Mouse (Mus musculus) G1E (cell line): ENCODE measurements around the gene Gm21985. TPM values are rescaled to one million over a fixed set of nuclear protein-coding genes. Genes with fewer than 3 reads are reported as not detected.

Experiments
- ATAC-seq: 2 replicates; pipeline ENCODE4 v1.8.0; 2016; ENCODE audit warnings: mild to moderate bottlenecking; ENCODE audit not compliant: insufficient number of reproducible peaks, poor library complexity, low FRiP score, severe bottlenecking; ENCODE audit errors: extremely low read depth
- DNase-seq: peaks from one replicate; pipeline ENCODE4 v3.0.0; 2012; ENCODE audit warnings: low spot score
- H3K27me3 ChIP-seq: 2 replicates; pipeline ENCODE4 v1.6.1; 2012; ENCODE audit warnings: mild to moderate bottlenecking, low read length, inconsistent platforms; ENCODE audit not compliant: insufficient read depth
- H3K36me3 ChIP-seq: replicated peaks from 2 replicates; pipeline ENCODE3; 2012; ENCODE audit warnings: mild to moderate bottlenecking, inconsistent platforms
- H3K4me1 ChIP-seq: 2 replicates; pipeline ENCODE4 v1.6.1; 2012; ENCODE audit warnings: low read depth, low read length, inconsistent platforms, mixed read lengths; ENCODE audit not compliant: insufficient read depth
- H3K4me3 ChIP-seq: 2 replicates; pipeline ENCODE4 v1.5.1; 2012; ENCODE audit warnings: low read depth, mild to moderate bottlenecking, inconsistent platforms, low read length, moderate library complexity, mixed read lengths
- H3K9me3 ChIP-seq: replicated peaks from 2 replicates; pipeline ENCODE4 v1.6.1; 2012; ENCODE audit warnings: inconsistent platforms
- CTCF ChIP-seq: IDR thresholded peaks from 2 replicates; pipeline ENCODE4 v1.5.1; 2012; ENCODE audit warnings: low read depth, low read length, inconsistent platforms, mixed read lengths
- GATA1 ChIP-seq: IDR thresholded peaks from 2 replicates; pipeline ENCODE4 v1.6.1; 2012; ENCODE audit warnings: borderline replicate concordance, low read length, inconsistent platforms, mixed read lengths
- GATA2 ChIP-seq: IDR thresholded peaks from 2 replicates; pipeline ENCODE4 v1.6.1; 2012; ENCODE audit warnings: low read depth, low read length, inconsistent platforms, borderline replicate concordance
- POLR2AphosphoS5 ChIP-seq: IDR thresholded peaks from 2 replicates; pipeline ENCODE4 v1.6.1; 2012; ENCODE audit warnings: low read depth, low read length, inconsistent platforms; ENCODE audit not compliant: insufficient replicate concordance
- TAL1 ChIP-seq: conservative IDR thresholded peaks from 2 replicates; pipeline ENCODE4 v1.6.1; 2012; ENCODE audit warnings: low read depth, low read length, inconsistent platforms, mixed read lengths
- polyA plus RNA-seq: library from polyadenylated mRNA; stranded (reverse); fragments of >175 nt; gene quantifications from 2 replicates; pipeline ENCODE4 v1.2.3, GENCODE M21; 2012
- total RNA-seq, 2 experiments: library from RNA; stranded (forward) in 1 of 2; stranded (reverse) in 1 of 2; fragments of 200-1000 nt in 1 of 2; fragments of >200 nt in 1 of 2; fragmentation: Nextera tagmentation in 1 of 2; gene quantifications; 2 replicates each; pipeline ENCODE4 v1.2.3; 2014 to 2017

Gm21985 gene
- total and polyA plus RNA-seq, 3 experiments: 0.16 TPM; not detected in 2

- no peak for ATAC-seq
- Histone ChIP-seq H3K36me3 (peaks cover 18% of the 10 kb centered on the region), H3K9me3 (no peaks in the 10 kb centered on the region), H3K4me1 (peaks cover 36% of the 10 kb centered on the region), H3K4me3 (no peak overlapping the region), H3K27me3 (0 out of 2 replicates have a peak, but pooled peaks cover 4% of the 10 kb centered on the region)
- no peak for DNase-seq
- TF ChIP-seq CTCF (no peak), GATA2 (no peak)
Observed at GRCm38 (mm10) chr2:112238006-112238405, 28.1 kb upstream of the Gm21985 start.

GRCm38 (mm10) chr2:112239212-112239934 lies 26.7 kb upstream of the Gm21985 start, which contains the start of gene Lpcat4:
Gene Lpcat4, plus strand, starts transcription at chr2:112239468.
- peaks cover 32% of the 10 kb centered on the region for H3K36me3 ChIP-seq
- H3K27me3 ChIP-seq: no peaks in the 10 kb centered on the region
- H3K4me3 ChIP-seq: peak within 1 kb of the TSS; percentile 87
- ATAC-seq (peak; percentile 67), DNase-seq (peak; percentile 87)
- H3K9me3 ChIP-seq: no peaks in the 10 kb centered on the region
- H3K4me1 ChIP-seq: peaks cover 36% of the 10 kb centered on the region
- no peak for TF ChIP-seq POLR2AphosphoS5
- TF ChIP-seq CTCF: peak; percentile 79; the same call in 1 of the 2 replicates

GRCm38 (mm10) chr2:112239935-112240721 lies 26.0 kb upstream of the Gm21985 start:
- H3K9me3 ChIP-seq: no peaks in the 10 kb centered on the region
- peak; percentile 58 for DNase-seq
- peak; percentile 48 for ATAC-seq
- no peak for TF ChIP-seq CTCF
- TF ChIP-seq POLR2AphosphoS5: no peak
- TF ChIP-seq TAL1: no peak
- TF ChIP-seq GATA2: no peak
- no peak for TF ChIP-seq GATA1
- peaks cover 36% of the 10 kb centered on the region for H3K4me1 ChIP-seq
- H3K27me3 ChIP-seq: no peaks in the 10 kb centered on the region
- peak overlapping the region; percentile 87 for H3K4me3 ChIP-seq
- peaks cover 37% of the 10 kb centered on the region for H3K36me3 ChIP-seq

- Histone ChIP-seq H3K27me3 (no peaks in the 10 kb centered on the region), H3K4me1 (peaks cover 36% of the 10 kb centered on the region), H3K36me3 (peaks cover 52% of the 10 kb centered on the region), H3K9me3 (no peaks in the 10 kb centered on the region), H3K4me3 (no peak overlapping the region)
- ATAC-seq (no peak), DNase-seq (no peak)
- TF ChIP-seq GATA2 (no peak), CTCF (no peak), GATA1 (no peak), POLR2AphosphoS5 (no peak), TAL1 (no peak)
Observed at GRCm38 (mm10) chr2:112241787-112242186, 24.3 kb upstream of the Gm21985 start.

GRCm38 (mm10) chr2:112245307-112245706 lies 20.8 kb upstream of the Gm21985 start:
- H3K9me3 ChIP-seq: no peaks in the 10 kb centered on the region
- no peak for ATAC-seq
- H3K4me3 ChIP-seq: no peak overlapping the region
- TF ChIP-seq GATA2: no peak
- TF ChIP-seq TAL1: no peak
- no peak for TF ChIP-seq CTCF
- no peak for TF ChIP-seq POLR2AphosphoS5
- TF ChIP-seq GATA1: no peak
- H3K36me3 ChIP-seq: peaks cover 56% of the 10 kb centered on the region
- H3K4me1 ChIP-seq: peaks cover 9% of the 10 kb centered on the region
- no peak for DNase-seq
- H3K27me3 ChIP-seq: no peaks in the 10 kb centered on the region

- Histone ChIP-seq H3K4me1 (0 out of 2 replicates have a peak, but pooled peaks cover under 1% of the 10 kb centered on the region), H3K9me3 (no peaks in the 10 kb centered on the region), H3K36me3 (peaks cover 56% of the 10 kb centered on the region), H3K27me3 (no peaks in the 10 kb centered on the region), H3K4me3 (no peak overlapping the region)
- no peak for ATAC-seq
- TF ChIP-seq CTCF (no peak), GATA2 (no peak), POLR2AphosphoS5 (no peak), GATA1 (no peak), TAL1 (no peak)
- no peak for DNase-seq
Observed at GRCm38 (mm10) chr2:112246193-112246592, 19.9 kb upstream of the Gm21985 start.
